Mouse (Mus musculus) left cerebral cortex, postnatal 10 days (tissue): ENCODE data around the gene Aicda. TPM values are rescaled to one million over a fixed set of nuclear protein-coding genes. Genes with fewer than 3 reads are reported as not detected.
"Not testable (repeated sequence)": the region's sequence is repeated elsewhere in the genome, so short reads cannot be mapped to it uniquely, and the experiment has no call there.

ENCODE experiments used
- DNase-seq, 2 experiments: peaks; one replicate each; pipeline ENCODE4 v3.0.0; 2021 to 2022; ENCODE audit warnings: low spot score in 2 of 2, mixed read lengths in 1 of 2; ENCODE audit errors: extremely low spot score in 1 of 2
- intact Hi-C: fragments of 180-260 bp; cut with DNase I; formaldehyde crosslinking; loops from one replicate; pipeline ENCODE4 v1.15.1; 2025
- total RNA-seq, 2 experiments: library from RNA; stranded (reverse); gene quantifications; 2 replicates each; pipeline ENCODE4 v1.2.3; 2021

Aicda gene
- total RNA-seq: not detected

GRCm38 (mm10) chr6:122553606-122554005 lies at the start of gene Aicda:
Gene Aicda (plus strand): TSS chr6:122553801.
- no peak for DNase-seq
- intact Hi-C loops: no loop called here

- no peak for DNase-seq
- intact Hi-C loops: no loop called here
These were observed 48.6 kb upstream of the Aicda start for GRCm38 (mm10) chr6:122505041-122505440.

GRCm38 (mm10) chr6:122505545-122505944 lies 48.1 kb upstream of the Aicda start, which contains the start of gene Mfap5:
Gene Mfap5 (plus strand): TSS chr6:122505845.
- intact Hi-C loops: no loop called here
- DNase-seq: no peak

DNA sequence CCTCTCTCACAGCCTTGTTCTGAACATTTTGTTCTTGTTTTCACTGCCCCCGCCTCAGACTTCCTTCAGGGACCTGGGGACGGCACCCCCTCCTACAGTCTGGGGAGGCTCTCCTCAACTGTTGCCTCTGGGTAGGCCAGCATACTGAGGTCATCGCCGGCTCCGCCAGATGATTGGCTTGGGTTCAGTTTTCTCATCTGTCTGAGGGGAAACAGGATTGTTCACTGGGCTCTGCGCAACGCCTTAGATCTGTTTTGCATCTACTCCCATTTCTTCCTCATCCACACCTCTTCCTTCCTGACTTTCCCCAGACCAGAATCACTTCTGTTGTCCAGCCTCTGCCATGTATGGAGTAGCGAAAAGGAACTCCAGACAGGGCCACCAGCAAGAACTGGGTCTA lies 45.1 kb upstream of the Aicda start:
- no peak for DNase-seq
- intact Hi-C loops: no loop called here

DNA sequence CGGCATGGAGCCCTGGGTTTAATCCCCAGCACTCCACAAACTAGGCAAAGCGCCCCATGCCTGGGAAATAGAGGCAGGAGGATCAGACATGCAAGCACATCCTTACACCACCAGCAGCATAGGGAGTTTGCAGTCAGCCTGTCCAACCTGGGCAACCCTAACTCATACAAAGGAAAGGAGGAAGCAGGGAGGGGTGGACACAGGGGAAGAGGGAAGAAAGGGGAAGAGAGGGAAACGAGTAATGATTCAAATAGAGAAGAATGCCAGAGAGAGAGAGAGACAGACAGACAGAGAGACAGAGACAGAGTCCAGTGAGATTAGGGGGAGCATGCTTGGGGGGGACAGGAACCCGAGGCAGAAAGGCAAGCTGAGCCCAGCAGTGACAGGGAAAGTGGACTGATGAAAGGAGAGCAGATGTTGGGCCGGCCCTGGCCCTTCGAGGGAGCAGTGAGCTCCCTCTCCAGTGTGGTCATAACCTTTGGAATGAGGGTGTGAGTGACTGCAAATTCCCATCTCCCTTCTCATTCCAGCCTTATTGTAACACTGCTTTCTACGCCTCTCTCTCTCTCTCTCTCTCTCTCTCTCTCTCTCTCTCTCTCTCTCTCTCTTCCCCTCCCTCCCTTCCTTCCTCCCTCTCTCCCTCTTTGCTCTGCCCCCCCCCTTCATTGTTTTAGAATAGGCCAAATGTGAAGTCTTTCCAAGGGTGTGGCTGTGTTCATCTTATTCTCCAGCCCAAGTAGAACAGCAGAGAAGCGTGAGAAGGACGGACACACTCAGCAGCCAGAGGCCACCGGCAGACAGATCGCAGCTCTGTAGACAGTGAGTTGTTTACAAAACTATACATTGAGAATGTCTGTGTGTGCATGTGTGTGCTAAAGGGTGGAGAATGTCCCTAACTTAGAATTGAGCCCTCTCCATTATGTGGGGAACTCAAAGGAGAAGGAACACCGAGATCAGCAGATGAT lies 40.4 kb upstream of the Aicda start:
- intact Hi-C loops: no loop called here
- no peak for DNase-seq

DNA sequence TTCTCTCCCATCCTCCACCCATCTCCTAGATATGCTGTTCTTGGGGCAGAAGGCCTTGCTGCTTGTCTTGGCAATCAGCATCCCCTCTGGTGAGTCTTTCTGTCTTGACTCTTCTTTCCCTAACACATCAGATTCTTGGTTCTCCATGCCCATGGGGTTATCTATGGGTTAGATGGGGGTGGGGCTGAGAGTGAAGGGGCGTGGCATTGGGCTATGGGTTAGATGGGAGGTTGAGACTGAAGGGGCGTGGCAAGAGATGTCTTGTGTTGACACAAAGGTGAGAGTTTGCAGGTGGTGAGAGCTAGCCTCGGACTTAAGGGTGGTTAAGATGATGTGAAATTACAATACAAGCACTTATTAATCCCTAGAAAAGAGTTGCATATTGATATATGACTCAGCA lies 39.3 kb upstream of the Aicda start:
- DNase-seq: no peak
- intact Hi-C loops: no loop called here

DNA sequence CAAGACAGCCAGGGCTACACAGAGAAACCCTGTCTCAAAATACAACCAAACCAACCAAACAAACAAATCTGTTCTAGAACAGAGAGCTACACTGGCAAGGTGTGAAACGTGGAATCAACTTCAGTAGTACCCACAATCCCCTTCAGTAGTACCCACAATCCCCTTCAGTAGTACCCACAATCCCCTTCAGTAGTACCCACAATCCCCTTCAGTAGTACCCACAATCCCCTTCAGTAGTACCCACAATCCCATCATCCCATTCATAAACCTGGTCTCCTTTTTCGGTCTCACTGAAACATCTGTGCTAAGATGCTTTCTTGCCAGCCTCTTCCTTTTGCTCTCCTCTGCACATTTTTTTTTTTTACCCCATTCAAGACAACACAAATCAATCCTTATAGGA lies 37.8 kb upstream of the Aicda start:
- not testable (repeated sequence) for DNase-seq
- intact Hi-C loops: loop anchor here (5.0 kb wide), 1 partner anchor 113 kb away; no protein-coding TSS in a partner anchor

- intact Hi-C loops: loop anchor here (5.0 kb wide), 1 partner anchor 115 kb away; no protein-coding TSS in a partner anchor
- no peak for DNase-seq
These were observed 35.9 kb upstream of the Aicda start for GRCm38 (mm10) chr6:122517668-122518067.

GRCm38 (mm10) chr6:122519384-122519783 lies 34.2 kb upstream of the Aicda start:
- DNase-seq: peak in 1 of 2 experiments; percentile 48
- intact Hi-C loops: loop anchor here (5.0 kb wide), 1 partner anchor 117 kb away; no protein-coding TSS in a partner anchor

DNA sequence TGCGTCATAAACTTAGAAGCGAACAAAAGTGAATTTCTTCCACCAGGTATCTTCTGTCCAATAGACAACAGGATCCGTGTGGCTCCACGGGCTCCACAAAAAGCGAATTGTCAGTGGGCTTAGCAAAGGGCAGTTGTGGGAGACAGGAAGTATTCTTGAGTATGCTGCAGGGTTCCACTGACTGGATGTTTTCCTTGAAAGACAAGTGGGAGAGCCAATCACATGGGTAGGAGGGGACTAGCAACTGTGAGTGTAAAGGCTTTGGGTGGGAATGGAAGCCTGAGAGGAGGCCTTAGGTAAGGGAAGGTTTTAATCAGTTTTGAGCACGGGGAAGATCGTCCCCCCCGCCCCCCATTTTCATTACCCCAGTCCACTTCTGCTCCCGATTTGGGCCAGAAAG lies 31.0 kb upstream of the Aicda start:
- intact Hi-C loops: no loop called here
- DNase-seq: peak in 1 of 2 experiments; percentile 14

DNA sequence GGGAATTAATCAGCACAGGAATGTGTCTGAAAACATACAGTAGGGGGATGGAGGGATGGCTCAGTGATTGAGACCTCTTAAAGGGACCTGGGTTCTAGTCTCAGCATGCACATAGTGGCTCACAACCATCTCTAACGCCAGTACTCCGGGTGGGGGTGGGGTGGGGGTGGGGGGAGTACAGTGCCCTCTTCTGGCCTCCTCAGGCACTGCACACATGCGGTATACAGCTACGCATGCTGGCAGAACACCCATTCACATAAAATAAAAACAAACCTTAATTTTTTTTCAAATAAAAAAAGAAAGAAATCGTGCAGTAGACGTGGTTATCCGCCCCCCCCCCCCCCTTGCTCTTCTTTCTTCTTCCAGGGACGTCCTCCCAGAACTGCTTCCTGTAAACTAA lies 30.3 kb upstream of the Aicda start:
- intact Hi-C loops: no loop called here
- DNase-seq: no peak

DNA sequence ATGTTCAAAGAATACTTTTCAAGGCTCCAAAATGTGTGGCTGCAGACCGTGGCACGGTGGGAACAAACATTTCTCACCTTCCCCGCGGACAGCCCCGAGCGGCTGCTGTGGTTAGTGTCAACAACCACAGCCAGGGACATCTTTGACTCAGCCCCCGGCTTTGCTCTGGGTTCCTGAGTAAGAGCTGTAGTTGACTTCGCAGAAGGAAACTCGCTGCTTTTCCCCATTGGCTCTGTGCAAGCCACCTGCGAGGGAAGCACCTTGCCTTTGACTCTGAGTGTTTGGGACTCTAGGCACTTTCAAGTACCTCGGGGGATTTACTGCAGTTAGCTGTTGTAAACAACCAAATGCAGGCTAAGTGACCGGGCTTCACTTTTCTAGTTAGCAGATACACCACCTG lies 26.0 kb upstream of the Aicda start:
- intact Hi-C loops: loop anchor here (5.0 kb wide), 1 partner anchor 35 kb away; no protein-coding TSS in a partner anchor
- no peak for DNase-seq

GRCm38 (mm10) chr6:122528136-122528535 lies 25.5 kb upstream of the Aicda start:
- DNase-seq: no peak
- intact Hi-C loops: loop anchor here (5.0 kb wide), 1 partner anchor 34 kb away; no protein-coding TSS in a partner anchor

DNA sequence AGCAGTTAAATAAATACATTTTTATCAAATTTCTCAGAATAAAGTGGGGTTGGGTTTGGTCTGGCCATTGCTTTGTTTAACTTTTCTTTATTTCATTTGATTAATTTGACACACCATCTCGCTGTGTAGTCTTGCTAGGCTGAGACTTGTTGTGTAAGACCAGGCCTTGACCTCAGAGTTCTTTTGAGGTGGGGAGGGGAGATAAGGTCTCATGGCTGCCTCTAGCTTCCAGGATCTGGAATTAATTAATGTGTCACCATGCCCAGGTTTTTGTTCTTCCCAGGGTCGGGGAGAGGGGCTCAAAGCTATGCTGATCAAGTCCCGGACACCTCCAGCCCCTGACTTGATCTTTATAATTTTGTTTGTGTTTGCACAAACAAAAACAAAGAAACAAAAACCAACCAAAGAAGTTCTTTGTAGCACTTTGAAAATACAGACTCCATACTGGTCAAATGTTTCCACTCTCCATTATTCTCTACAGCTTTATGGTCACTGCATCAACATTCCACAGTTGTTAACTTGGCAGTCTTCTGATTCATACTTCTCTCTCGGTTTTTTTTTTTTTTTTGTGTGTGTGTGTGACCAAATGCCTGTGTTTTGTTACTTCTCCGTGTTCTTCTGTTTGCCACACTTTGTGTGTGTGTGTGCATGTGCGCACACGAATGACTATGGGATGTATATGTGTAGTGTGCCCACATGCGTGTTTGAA lies 22.0 kb upstream of the Aicda start:
- intact Hi-C loops: no loop called here
- no peak for DNase-seq

GRCm38 (mm10) chr6:122532883-122533302 lies 20.7 kb upstream of the Aicda start:
- intact Hi-C loops: no loop called here
- no peak for DNase-seq

DNA sequence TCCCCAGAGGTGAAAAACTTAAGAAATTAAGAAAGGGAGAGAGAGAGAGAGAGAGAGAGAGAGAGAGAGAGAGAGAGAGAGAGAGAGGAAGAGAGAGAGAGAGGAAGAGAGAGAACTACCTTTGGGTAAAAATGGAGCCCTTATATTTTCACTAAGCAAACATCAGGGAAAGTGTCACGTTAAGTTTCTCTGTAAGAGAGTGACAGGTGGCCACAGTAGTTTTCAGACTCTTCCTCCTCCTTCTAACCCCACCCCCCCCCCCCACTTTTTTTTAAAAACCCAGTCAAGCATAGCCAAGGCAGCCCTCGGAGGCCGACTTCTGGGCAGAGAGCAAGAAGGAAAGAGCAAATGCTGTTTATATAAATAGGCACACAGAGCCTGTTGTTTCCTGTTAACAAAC lies 19.6 kb upstream of the Aicda start:
- intact Hi-C loops: no loop called here
- DNase-seq: no peak

GRCm38 (mm10) chr6:122539564-122539963 lies 14.0 kb upstream of the Aicda start:
- no peak for DNase-seq
- intact Hi-C loops: no loop called here

- DNase-seq, intact Hi-C loops: not testable (repeated sequence)
These were observed 11.1 kb upstream of the Aicda start for GRCm38 (mm10) chr6:122542459-122542858.

DNA sequence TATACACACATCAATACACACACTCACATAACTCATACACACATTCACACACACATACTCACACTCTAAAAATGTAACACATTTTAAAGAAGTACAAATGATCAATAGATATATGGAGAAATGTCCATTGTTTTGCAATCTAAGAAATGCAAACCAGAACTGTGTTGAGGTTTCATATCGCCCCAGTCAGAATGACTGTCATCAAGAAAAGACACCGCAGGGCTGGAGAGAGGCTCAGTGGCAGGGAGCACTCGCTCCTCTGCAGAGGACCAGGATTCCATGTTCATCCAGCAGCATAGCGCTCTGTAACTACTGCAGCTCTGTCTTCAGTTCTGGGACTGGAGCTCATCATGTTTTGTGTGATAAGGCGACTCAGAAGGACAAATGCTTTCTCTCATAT lies 10.0 kb upstream of the Aicda start:
- DNase-seq: no peak
- intact Hi-C loops: no loop called here

DNA sequence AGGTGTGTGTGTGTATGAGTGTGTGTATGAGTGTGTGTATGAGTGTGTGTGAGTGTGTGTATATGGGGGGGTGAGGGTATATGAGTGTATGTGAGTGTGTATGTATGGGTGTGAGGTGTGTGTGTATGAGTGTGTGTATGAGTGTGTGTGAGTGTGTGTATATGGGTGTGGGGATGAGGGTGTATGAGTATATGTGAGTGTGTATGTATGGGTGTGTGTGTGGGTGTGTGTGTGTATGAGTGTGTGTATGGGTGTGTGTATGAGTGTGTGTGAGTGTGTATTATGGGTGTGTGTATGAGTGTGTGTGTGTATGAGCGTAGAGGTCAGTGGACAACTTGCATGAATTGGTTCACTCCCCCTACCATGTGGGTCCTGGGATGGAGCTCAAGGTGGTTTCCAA lies 8.9 kb upstream of the Aicda start:
- no peak for DNase-seq
- intact Hi-C loops: no loop called here
